Mouse (Mus musculus) limb, embryonic 14.5 days (tissue): ENCODE results near the gene Ccpg1os. TPM values are rescaled to one million over a fixed set of nuclear protein-coding genes. Genes with fewer than 3 reads are reported as not detected.

Experiments
- ATAC-seq: fragments of 200-750 bp; cut with Nextera tagmentation; 2 replicates; pipeline ENCODE4 v1.8.0; 2017; ENCODE audit warnings: low read depth, moderate number of reproducible peaks, moderate TSS enrichment; ENCODE audit not compliant: low FRiP score
- DNase-seq: peaks from one replicate; pipeline ENCODE4 v3.0.0-alpha.2; 2015; ENCODE audit warnings: low spot score
- H3K27ac ChIP-seq: fragments of 300-500 bp; sonication (generic); replicated peaks from 2 replicates; pipeline ENCODE4 v1.5.1; 2014; ENCODE audit warnings: low read depth, mild to moderate bottlenecking, low read length, moderate library complexity, mixed read lengths
- H3K27me3 ChIP-seq: fragments of 300-500 bp; sonication (generic); 2 replicates; pipeline ENCODE4 v1.6.1; 2014; ENCODE audit warnings: low read length, mixed read lengths; ENCODE audit not compliant: control insufficient read depth, insufficient read depth
- H3K36me3 ChIP-seq: fragments of 300-500 bp; sonication (generic); 2 replicates; pipeline ENCODE4 v1.6.1; 2014; ENCODE audit warnings: mild to moderate bottlenecking, low read length, moderate library complexity, mixed read lengths; ENCODE audit not compliant: control insufficient read depth, insufficient read depth
- H3K4me1 ChIP-seq: fragments of 300-500 bp; sonication (generic); 2 replicates; pipeline ENCODE4 v1.6.1; 2014; ENCODE audit warnings: antibody characterized with exemption, low read length, mixed read lengths; ENCODE audit not compliant: control insufficient read depth, insufficient read depth
- H3K4me2 ChIP-seq: fragments of 300-500 bp; sonication (generic); replicated peaks from 2 replicates; pipeline ENCODE4 v1.6.1; 2014; ENCODE audit warnings: low read depth, mild to moderate bottlenecking, low read length, moderate library complexity; ENCODE audit not compliant: severe bottlenecking
- H3K4me3 ChIP-seq: fragments of 300-500 bp; sonication (generic); replicated peaks from 2 replicates; pipeline ENCODE4 v1.5.1; 2014; ENCODE audit warnings: low read length
- H3K9ac ChIP-seq: fragments of 300-500 bp; sonication (generic); 2 replicates; pipeline ENCODE4 v1.6.1; 2014; ENCODE audit warnings: mild to moderate bottlenecking, low read depth, low read length, moderate library complexity; ENCODE audit not compliant: severe bottlenecking
- H3K9me3 ChIP-seq: fragments of 300-500 bp; sonication (generic); 2 replicates; pipeline ENCODE4 v1.6.1; 2016; ENCODE audit warnings: low read length; ENCODE audit not compliant: control insufficient read depth
- POLR2A ChIP-seq: fragments of 200-500 bp; IDR thresholded peaks from 2 replicates; pipeline ENCODE4 v1.8.0; 2012; ENCODE audit warnings: inconsistent platforms, mild to moderate bottlenecking, moderate library complexity, borderline replicate concordance; ENCODE audit not compliant: insufficient read depth, insufficient read length; ENCODE audit errors: extremely low read depth
- WGBS: fragments of 180-500 bp; shearing (Covaris S2); extraction: QIAGEN DNeasy Blood & Tissue Kit; methylation state at CpG from one replicate; pipeline ENCODE4 v1.1.7; 2014; 5-methylcytosine and 5-hydroxymethylcytosine counted together
- polyA plus RNA-seq, 2 experiments: library from polyadenylated mRNA; depleted of rRNA in 1 of 2; stranded (reverse) in 1 of 2; unstranded in 1 of 2; fragments of >200 nt; fragmentation: Nextera tagmentation in 1 of 2; extraction: Ambion mirVana in 1 of 2; gene quantifications; 2 replicates each; pipeline versions ENCODE4 v1.2.1 to v1.2.3; 2012 to 2014

Ccpg1os gene
- polyA plus RNA-seq, 2 experiments = 8.8 to 9.9 TPM

DNA sequence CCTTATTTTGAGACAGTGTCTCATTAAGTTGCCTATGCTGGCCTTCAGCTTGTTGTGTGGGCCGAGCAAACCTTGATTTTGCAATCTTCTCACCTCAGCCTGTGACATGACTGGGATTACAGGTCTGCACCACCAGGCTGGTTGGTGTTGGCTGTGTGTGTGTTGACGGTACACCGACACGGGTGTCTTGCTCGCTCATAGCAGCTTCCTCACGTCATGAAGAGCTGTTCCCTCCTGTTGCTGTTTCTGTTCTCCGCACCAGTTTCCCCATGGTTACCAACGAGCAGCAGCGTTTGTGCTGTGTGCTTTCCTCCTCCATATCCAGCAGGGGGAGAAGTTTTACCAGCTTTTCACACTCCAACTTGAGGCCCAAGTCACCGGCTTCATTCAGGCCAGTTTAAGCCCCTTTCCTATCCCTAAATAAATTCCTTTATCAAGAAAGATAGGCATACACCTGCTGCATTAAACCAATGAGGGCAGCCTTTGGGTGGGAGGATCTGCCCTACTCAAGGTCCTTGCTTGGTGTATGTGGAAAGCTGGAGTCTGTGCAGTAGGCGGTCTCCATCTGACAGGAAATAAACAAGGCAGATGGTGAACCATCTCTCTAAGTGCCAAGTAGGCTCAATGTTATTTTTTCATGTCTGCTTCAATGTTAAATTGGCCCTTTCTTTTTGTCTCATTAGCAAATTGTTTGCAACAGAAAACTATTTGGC is 16.7 kb downstream of the Ccpg1os start:
- H3K4me1 ChIP-seq = no peaks in the 10 kb centered on the region
- H3K9ac ChIP-seq = no peak overlapping the region
- no peak overlapping the region for H3K4me3 ChIP-seq
- H3K27ac ChIP-seq = no peak overlapping the region
- ATAC-seq (peak; percentile 65; the same call in 1 of the 2 replicates), DNase-seq (peak; percentile 39)
- no peaks in the 10 kb centered on the region for H3K36me3 ChIP-seq
- H3K4me2 ChIP-seq = no peak overlapping the region
- WGBS = 32% methylated on average over 11 of the region's 11 CpGs
- H3K27me3 ChIP-seq = no peaks in the 10 kb centered on the region
- H3K9me3 ChIP-seq = no peaks in the 10 kb centered on the region
- TF ChIP-seq POLR2A = no peak

DNA sequence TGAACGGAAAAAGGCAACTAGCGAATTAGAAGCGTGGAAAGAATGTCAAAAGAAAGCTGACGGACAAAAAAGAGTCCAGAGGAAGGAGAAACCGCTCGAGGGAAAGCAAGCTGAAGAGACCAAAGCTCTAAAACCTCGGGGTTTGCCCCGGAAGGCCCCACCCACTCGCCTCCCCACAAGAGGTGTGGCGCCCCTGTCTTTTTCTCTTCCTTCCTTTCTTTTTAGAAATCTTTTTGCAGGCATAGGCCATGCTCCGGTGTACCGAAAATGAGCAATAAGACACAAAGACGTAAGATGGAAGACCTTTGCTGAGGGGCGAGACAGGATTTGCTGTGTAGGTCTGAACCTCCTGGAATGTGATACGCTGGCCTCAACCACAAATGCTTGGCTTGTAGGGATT is 23.2 kb downstream of the Ccpg1os start:
- Histone ChIP-seq H3K36me3 (no peaks in the 10 kb centered on the region), H3K4me3 (no peak overlapping the region), H3K4me2 (no peak overlapping the region), H3K4me1 (0 out of 2 replicates have a peak, but pooled peaks cover 3% of the 10 kb centered on the region), H3K27me3 (no peaks in the 10 kb centered on the region), H3K9me3 (no peaks in the 10 kb centered on the region), H3K9ac (no peak overlapping the region), H3K27ac (no peak overlapping the region)
- DNase-seq (no peak), ATAC-seq (no peak)
- TF ChIP-seq POLR2A = no peak
- 77% methylated on average over 15 of the region's 15 CpGs for WGBS

DNA sequence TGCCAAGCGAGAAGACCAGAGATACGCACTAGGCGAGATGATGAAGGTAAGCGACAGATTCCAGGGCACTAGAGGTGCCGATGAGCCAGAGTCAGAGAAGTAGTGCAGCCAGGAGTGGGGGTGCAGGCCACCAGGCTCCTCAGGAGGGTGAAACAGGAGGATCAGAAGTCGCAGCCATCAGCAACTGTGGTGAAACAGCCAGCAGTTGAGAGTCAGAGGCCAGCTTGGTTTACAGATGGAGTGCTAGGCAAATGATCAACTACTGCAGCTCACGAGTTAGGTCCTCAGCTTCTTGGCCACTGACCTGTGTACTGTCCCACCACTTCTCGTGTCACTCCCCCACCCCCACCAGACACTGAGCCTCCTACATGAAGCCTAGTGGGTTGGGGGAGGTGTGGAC is 23.8 kb downstream of the Ccpg1os start:
- no peak overlapping the region for H3K4me2 ChIP-seq
- H3K36me3 ChIP-seq = no peaks in the 10 kb centered on the region
- 68% methylated on average over 8 of the region's 8 CpGs for WGBS
- DNase-seq (no peak), ATAC-seq (no peak)
- H3K27me3 ChIP-seq = no peaks in the 10 kb centered on the region
- H3K9me3 ChIP-seq = no peaks in the 10 kb centered on the region
- no peak overlapping the region for H3K9ac ChIP-seq
- TF ChIP-seq POLR2A = no peak
- H3K27ac ChIP-seq = no peak overlapping the region
- H3K4me3 ChIP-seq = no peak overlapping the region
- 0 out of 2 replicates have a peak, but pooled peaks cover 3% of the 10 kb centered on the region for H3K4me1 ChIP-seq

DNA sequence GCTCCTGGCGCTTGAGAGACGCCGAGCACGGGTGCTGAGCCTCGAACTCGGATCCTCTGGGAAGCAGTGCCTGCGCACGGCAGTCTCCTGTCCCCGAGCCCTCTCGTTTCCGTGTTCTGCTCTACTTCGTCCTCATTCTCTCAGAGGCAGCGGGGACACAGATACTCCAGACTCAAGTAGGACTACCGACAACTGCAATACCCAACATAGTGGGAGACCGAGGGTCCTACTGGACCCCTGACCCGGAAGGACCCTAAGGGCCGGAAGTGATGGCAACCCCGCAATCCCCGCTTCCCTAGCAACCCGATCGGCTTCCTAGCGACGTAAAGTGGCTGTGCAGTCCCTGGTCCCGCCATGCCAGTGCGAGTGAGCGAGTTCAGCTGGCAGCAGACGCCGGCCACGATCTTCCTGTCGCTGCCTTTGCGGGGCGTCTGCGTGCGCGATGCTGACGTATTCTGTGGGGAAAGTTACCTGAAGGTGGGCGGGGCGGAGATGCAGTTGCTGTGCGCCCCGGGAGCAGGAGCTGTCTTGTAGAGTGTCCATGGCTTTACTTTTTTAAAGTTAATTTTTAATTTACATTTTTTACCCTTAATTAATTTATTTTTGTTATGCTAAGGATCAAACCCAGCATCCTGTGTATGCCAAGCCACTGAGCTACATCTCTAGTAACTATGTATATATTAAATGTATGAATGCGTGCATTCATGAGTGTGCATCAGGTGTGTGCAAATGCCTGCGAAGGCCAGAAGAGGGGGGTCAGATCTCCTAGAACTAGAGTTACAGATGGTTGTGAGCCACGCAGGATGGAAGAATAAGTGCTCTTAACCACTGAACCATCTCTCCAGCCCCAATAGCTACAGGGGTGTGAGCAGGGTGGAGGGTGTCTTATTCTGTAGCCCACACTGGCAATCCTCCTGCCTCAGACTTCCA is 26.4 kb downstream of the Ccpg1os start, which contains the start of the genes Dyx1c1 and Gm44503:
Dyx1c1 (plus strand) TSS at position 265 of the 930 bp plus-strand sequence.
Gm44503 (plus strand) TSS at position 332 of the 930 bp plus-strand sequence.
- no peaks in the 10 kb centered on the region for H3K27me3 ChIP-seq
- peak; percentile 91 for ATAC-seq
- H3K4me2 ChIP-seq = peak within 1 kb of the TSS; percentile 57
- 1% methylated on average over 43 of the region's 43 CpGs for WGBS
- 0 out of 2 replicates have a peak, but pooled peaks cover 3% of the 10 kb centered on the region for H3K4me1 ChIP-seq
- peak; percentile 26; the same call in 1 of the 2 replicates for TF ChIP-seq POLR2A
- peak; percentile 84 for DNase-seq
- H3K9ac ChIP-seq = peak within 1 kb of the TSS; percentile 58
- peak within 1 kb of the TSS; percentile 30; the same call in 1 of the 2 replicates for H3K27ac ChIP-seq
- no peaks in the 10 kb centered on the region for H3K9me3 ChIP-seq
- H3K4me3 ChIP-seq = peak within 1 kb of the TSS; percentile 62
- no peaks in the 10 kb centered on the region for H3K36me3 ChIP-seq

DNA sequence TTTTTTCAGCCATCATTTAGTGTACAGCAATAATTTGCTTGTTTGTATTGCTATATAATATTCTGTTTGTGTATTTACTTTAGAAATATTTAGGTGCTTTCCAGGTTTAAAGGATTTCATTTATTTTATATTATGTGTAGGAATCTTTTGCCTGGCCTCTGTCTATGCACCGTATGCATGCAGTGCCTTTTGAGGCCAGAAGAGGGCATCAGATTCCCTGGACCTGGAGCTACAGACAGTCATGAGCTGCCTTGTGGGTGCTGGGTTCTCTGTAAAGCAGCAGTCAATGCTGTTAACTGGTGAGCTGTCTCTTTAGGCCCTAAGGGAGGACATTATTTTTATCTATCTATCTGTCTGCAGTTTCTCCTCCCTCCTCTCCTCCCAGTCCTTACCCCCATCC is 29.6 kb downstream of the Ccpg1os start:
- no peak for TF ChIP-seq POLR2A
- H3K4me2 ChIP-seq = no peak overlapping the region
- no peak overlapping the region for H3K27ac ChIP-seq
- peak; percentile 8 for DNase-seq
- H3K9ac ChIP-seq = no peak overlapping the region
- no peaks in the 10 kb centered on the region for H3K36me3 ChIP-seq
- 21% methylated on average over 1 of the region's 1 CpGs for WGBS
- ATAC-seq = no peak
- no peaks in the 10 kb centered on the region for H3K27me3 ChIP-seq
- H3K9me3 ChIP-seq = no peaks in the 10 kb centered on the region
- no peak overlapping the region for H3K4me3 ChIP-seq
- H3K4me1 ChIP-seq = 0 out of 2 replicates have a peak, but pooled peaks cover 3% of the 10 kb centered on the region
